Mouse (Mus musculus): ENCODE data around the gene Pgf. TPM values are rescaled to one million over a fixed set of nuclear protein-coding genes. Genes with fewer than 3 reads are reported as not detected.

Gene Pgf
- total RNA-seq, 2 experiments from 2014 or later = 3.8 to 5.3 TPM

GRCm38 (mm10) chr12:85124751-85125150, 52.8 kb downstream of the Pgf start:
- no peak for DNase-seq

GRCm38 (mm10) chr12:85123645-85124044, 53.9 kb downstream of the Pgf start:
- no peak for DNase-seq

- DNase-seq = no peak
Observed at GRCm38 (mm10) chr12:85123108-85123530, 54.5 kb downstream of the Pgf start.

- DNase-seq = no peak
Observed at GRCm38 (mm10) chr12:85121806-85122459, 55.7 kb downstream of the Pgf start.

Other genes with a start within 250 kb of the Pgf start
- gene Fcf1, start 206.9 kb downstream of the Pgf start, total RNA-seq (2021) = 10 to 100 TPM; 38.0 to 46.1 TPM
- gene Arel1, start 206.9 kb downstream of the Pgf start, total RNA-seq (2021) = 10 to 100 TPM; 40.8 to 50.3 TPM
- 10 to 100 TPM; 27.0 to 29.4 TPM for gene Ylpm1, start 181.5 kb downstream of the Pgf start, total RNA-seq (2021)
- 1 to 10 TPM; 1.5 to 2.6 TPM for gene Prox2, start 67.0 kb downstream of the Pgf start, total RNA-seq (2021)
- 100 to 1,000 TPM; 759 to 769 TPM for gene Dlst, start 67.0 kb downstream of the Pgf start, total RNA-seq (2021)
- gene Rps6kl1, start 26.5 kb downstream of the Pgf start, total RNA-seq (2021) = 1 to 10 TPM; 1.4 to 2.1 TPM
- 10 to 100 TPM; 43.5 to 48.3 TPM for gene Eif2b2, start 41.7 kb upstream of the Pgf start, total RNA-seq (2021)
- 1 to 10 TPM; 7.9 to 9.5 TPM for gene Mlh3, start 92.8 kb upstream of the Pgf start, total RNA-seq (2021)
- gene Acyp1, start 110.6 kb upstream of the Pgf start, total RNA-seq (2021) = 10 to 100 TPM; 20.5 to 25.2 TPM
- 1 to 10 TPM; 1.7 to 2.3 TPM for gene Zc2hc1c, start 110.8 kb upstream of the Pgf start, total RNA-seq (2021)
- gene Nek9, start 161.6 kb upstream of the Pgf start, total RNA-seq (2021) = 100 to 1,000 TPM; 119 to 125 TPM
- gene Tmed10, start 197.1 kb upstream of the Pgf start, total RNA-seq (2021) = 100 to 1,000 TPM; 168 to 175 TPM